Mouse (Mus musculus) forelimb bud, embryonic 11.5 days (tissue): Measurements from ENCODE around the gene Aldh5a1.

Experiments used
- DNase-seq: peaks from one replicate; pipeline ENCODE4 v3.0.0-alpha.2; 2012; ENCODE audit warnings: low read depth, low spot score

Aldh5a1 gene

GRCm38 (mm10) chr13:24933199-24933598, 4.3 kb downstream of the Aldh5a1 start:
- no peak for DNase-seq

GRCm38 (mm10) chr13:24930591-24930990, 6.9 kb downstream of the Aldh5a1 start:
- DNase-seq: no peak

- no peak for DNase-seq
Observed at GRCm38 (mm10) chr13:24923991-24924390, 13.5 kb downstream of the Aldh5a1 start.

- no peak for DNase-seq
Observed at GRCm38 (mm10) chr13:24921281-24921680, 16.2 kb downstream of the Aldh5a1 start.

GRCm38 (mm10) chr13:24920333-24920977, 17.0 kb downstream of the Aldh5a1 start:
- peak; percentile 65 for DNase-seq

GRCm38 (mm10) chr13:24915831-24916230, 21.6 kb downstream of the Aldh5a1 start:
- DNase-seq: no peak

- no peak for DNase-seq
Observed at GRCm38 (mm10) chr13:24914915-24915314, 22.5 kb downstream of the Aldh5a1 start.

GRCm38 (mm10) chr13:24913576-24913975, 23.9 kb downstream of the Aldh5a1 start:
- DNase-seq: no peak

GRCm38 (mm10) chr13:24909112-24909511, 28.3 kb downstream of the Aldh5a1 start:
- no peak for DNase-seq

GRCm38 (mm10) chr13:24906831-24907570, 30.5 kb downstream of the Aldh5a1 start:
- DNase-seq: no peak

- DNase-seq: no peak
Observed at GRCm38 (mm10) chr13:24905422-24905821, 32.0 kb downstream of the Aldh5a1 start.

GRCm38 (mm10) chr13:24903412-24903811, 34.0 kb downstream of the Aldh5a1 start:
- no peak for DNase-seq

GRCm38 (mm10) chr13:24901916-24902315, 35.5 kb downstream of the Aldh5a1 start:
- DNase-seq: no peak

- no peak for DNase-seq
Observed at GRCm38 (mm10) chr13:24893880-24894279, 43.6 kb downstream of the Aldh5a1 start.

GRCm38 (mm10) chr13:24892516-24892915, 44.9 kb downstream of the Aldh5a1 start:
- no peak for DNase-seq

GRCm38 (mm10) chr13:24889554-24889953, 47.9 kb downstream of the Aldh5a1 start:
- DNase-seq: no peak

GRCm38 (mm10) chr13:24882411-24882810, 55.0 kb downstream of the Aldh5a1 start:
- no peak for DNase-seq

- no peak for DNase-seq
Observed at GRCm38 (mm10) chr13:24880704-24881103, 56.8 kb downstream of the Aldh5a1 start.

- DNase-seq: no peak
Observed at GRCm38 (mm10) chr13:24880208-24880607, 57.3 kb downstream of the Aldh5a1 start.

- DNase-seq: no peak
Observed at GRCm38 (mm10) chr13:24879359-24880040, 58.0 kb downstream of the Aldh5a1 start.

GRCm38 (mm10) chr13:24868233-24868632, 69.2 kb downstream of the Aldh5a1 start:
- no peak for DNase-seq

- no peak for DNase-seq
Observed at GRCm38 (mm10) chr13:24867789-24868188, 69.7 kb downstream of the Aldh5a1 start.
